Mouse (Mus musculus): ENCODE measurements at regions not wholly inside any gene's neighbourhood (a gene's known extent, or its start where the extent isn't known, plus 50 kb on each side); places are given as distances from the start of the nearest gene placed in this dataset.

- DNase-seq (ENCODE audit: low spot score): no peak
Observed at GRCm38 (mm10) chr19:56189185-56189584, 97.8 kb upstream of the Habp2 start.

GRCm38 (mm10) chr19:56190222-56190621 lies 96.7 kb upstream of the Habp2 start:
- no peak for DNase-seq (ENCODE audit: low spot score)

GRCm38 (mm10) chr19:56198474-56199236 lies 88.3 kb upstream of the Habp2 start:
- no peak for DNase-seq (ENCODE audit: low spot score)

GRCm38 (mm10) chr19:56199401-56200150 lies 87.4 kb upstream of the Habp2 start:
- DNase-seq (ENCODE audit: low spot score): no peak

GRCm38 (mm10) chr19:56201007-56201682 lies 85.8 kb upstream of the Habp2 start:
- no peak for DNase-seq (ENCODE audit: low spot score)

GRCm38 (mm10) chr19:56201738-56202480 lies 85.0 kb upstream of the Habp2 start:
- DNase-seq (ENCODE audit: low spot score): no peak

- DNase-seq (ENCODE audit: low spot score): no peak
Observed at GRCm38 (mm10) chr19:56202481-56203130, 84.3 kb upstream of the Habp2 start.

GRCm38 (mm10) chr19:56218536-56218935 lies 68.4 kb upstream of the Habp2 start:
- no peak for DNase-seq (ENCODE audit: low spot score)

GRCm38 (mm10) chr19:56220724-56221407 lies 66.1 kb upstream of the Habp2 start:
- DNase-seq (ENCODE audit: low spot score): no peak

GRCm38 (mm10) chr19:56222496-56222895 lies 64.4 kb upstream of the Habp2 start:
- DNase-seq (ENCODE audit: low spot score): no peak

- no peak for DNase-seq (ENCODE audit: low spot score)
Observed at GRCm38 (mm10) chr19:56225039-56225438, 61.9 kb upstream of the Habp2 start.

GRCm38 (mm10) chr19:56225518-56225917 lies 61.4 kb upstream of the Habp2 start:
- no peak for DNase-seq (ENCODE audit: low spot score)

- DNase-seq (ENCODE audit: low spot score): no peak
Observed at GRCm38 (mm10) chr19:56228586-56228985, 58.4 kb upstream of the Habp2 start.

- DNase-seq (ENCODE audit: low spot score): no peak
Observed at GRCm38 (mm10) chr19:56231430-56231829, 55.5 kb upstream of the Habp2 start.

- DNase-seq (ENCODE audit: low spot score): no peak
Observed at GRCm38 (mm10) chr19:56231849-56232248, 55.1 kb upstream of the Habp2 start.

GRCm38 (mm10) chr19:56232269-56232668 lies 54.7 kb upstream of the Habp2 start:
- no peak for DNase-seq (ENCODE audit: low spot score)

GRCm38 (mm10) chr19:56232950-56233349 lies 54.0 kb upstream of the Habp2 start:
- DNase-seq (ENCODE audit: low spot score): no peak

GRCm38 (mm10) chr19:56235040-56235439 lies 51.9 kb upstream of the Habp2 start:
- DNase-seq (ENCODE audit: low spot score): no peak
